Mouse (Mus musculus) intestine, postnatal 0 days (tissue): ENCODE results near the gene Rgma. TPM values are rescaled to one million over a fixed set of nuclear protein-coding genes. Genes with fewer than 3 reads are reported as not detected.
A peak's percentile ranks its signal among the peaks of the same experiment; 100 is the strongest.

ENCODE experiments used
- ATAC-seq: fragments of 200-750 bp; cut with Nextera tagmentation; 2 replicates; pipeline ENCODE4 v1.8.0; 2017; ENCODE audit warnings: mild to moderate bottlenecking, moderate TSS enrichment, moderate library complexity
- H3K27ac ChIP-seq: fragments of 300-500 bp; sonication (generic); 2 replicates; pipeline ENCODE4 v1.5.1; 2014; ENCODE audit warnings: mild to moderate bottlenecking, low read depth, low read length, moderate library complexity
- H3K27me3 ChIP-seq: fragments of 300-500 bp; sonication (generic); replicated peaks from 2 replicates; pipeline ENCODE4 v1.6.1; 2014; ENCODE audit warnings: low read length, mixed read lengths; ENCODE audit not compliant: control insufficient read depth, insufficient read depth
- H3K36me3 ChIP-seq: fragments of 300-500 bp; sonication (generic); 2 replicates; pipeline ENCODE4 v1.6.1; 2014; ENCODE audit warnings: mild to moderate bottlenecking, moderate library complexity; ENCODE audit not compliant: control insufficient read depth, insufficient read depth
- H3K4me1 ChIP-seq: fragments of 300-500 bp; sonication (generic); replicated peaks from 2 replicates; pipeline ENCODE4 v1.6.1; 2014; ENCODE audit warnings: antibody characterized with exemption, low read length, mixed read lengths; ENCODE audit not compliant: control insufficient read depth, insufficient read depth
- H3K4me2 ChIP-seq: fragments of 300-500 bp; sonication (generic); replicated peaks from 2 replicates; pipeline ENCODE4 v1.6.1; 2014; ENCODE audit warnings: low read depth, mild to moderate bottlenecking, moderate library complexity
- H3K4me3 ChIP-seq: fragments of 300-500 bp; sonication (generic); 2 replicates; pipeline ENCODE4 v1.5.1; 2014; ENCODE audit warnings: low read depth, low read length
- H3K9ac ChIP-seq: fragments of 300-500 bp; sonication (generic); 2 replicates; pipeline ENCODE4 v1.6.1; 2014; ENCODE audit warnings: mild to moderate bottlenecking, low read depth, low read length
- H3K9me3 ChIP-seq: fragments of 300-500 bp; sonication (generic); 2 replicates; pipeline ENCODE4 v1.6.1; 2016; ENCODE audit warnings: mixed run types; ENCODE audit not compliant: control insufficient read depth
- CTCF ChIP-seq: sonication (generic); IDR thresholded peaks from 2 replicates; pipeline ENCODE4 v1.5.1; 2016; ENCODE audit warnings: low read depth, mild to moderate bottlenecking, control low read depth, antibody characterized with exemption, moderate library complexity
- WGBS: fragments of 180-500 bp; shearing (Covaris S2); extraction: QIAGEN DNeasy Blood & Tissue Kit; methylation state at CpG from one replicate; pipeline ENCODE4 v1.1.7; 2014; 5-methylcytosine and 5-hydroxymethylcytosine counted together
- polyA plus RNA-seq: library from polyadenylated mRNA; unstranded; fragments of >200 nt; fragmentation: Nextera tagmentation; extraction: Ambion mirVana; gene quantifications from 2 replicates; pipeline ENCODE4 v1.2.1, GENCODE M21; 2015

The Rgma gene
- polyA plus RNA-seq, 1 experiment from 2014 or later = 4.9 TPM

DNA sequence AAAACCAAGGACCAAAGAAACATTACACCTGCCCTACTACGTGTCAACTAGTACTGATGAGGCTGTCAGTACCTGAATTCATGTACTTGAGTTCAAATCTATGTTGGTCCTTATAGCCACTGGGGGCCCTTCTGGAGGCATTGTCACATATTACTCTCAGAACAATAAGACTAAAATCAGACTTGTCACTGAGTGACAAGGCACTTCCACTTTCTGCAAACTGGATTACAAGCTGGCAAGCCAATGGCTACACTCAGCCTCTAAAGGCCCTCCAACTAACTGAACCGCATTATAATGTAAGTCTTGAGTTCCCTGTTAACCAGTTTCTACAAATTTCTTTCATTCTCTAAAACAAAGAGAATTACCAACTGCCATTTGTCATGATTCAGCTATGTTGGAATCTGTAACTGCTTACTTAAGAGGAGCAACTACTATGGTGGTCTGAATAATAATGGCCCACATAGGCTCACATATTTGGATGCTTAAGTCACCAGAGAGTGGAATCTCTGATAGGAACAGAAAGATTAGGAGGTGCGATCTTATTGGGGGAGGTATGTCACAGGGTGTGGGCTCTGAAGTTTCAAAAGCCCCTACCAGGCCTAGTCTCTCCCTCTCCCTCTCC, 77.0 kb downstream of the Rgma start:
- Histone ChIP-seq H3K4me1 (no peaks in the 10 kb centered on the region), H3K36me3 (peaks cover 94% of the 10 kb centered on the region), H3K27ac (no peak overlapping the region), H3K9me3 (no peaks in the 10 kb centered on the region), H3K4me2 (no peak overlapping the region), H3K27me3 (no peaks in the 10 kb centered on the region), H3K4me3 (no peak overlapping the region), H3K9ac (no peak overlapping the region)
- no peak for TF ChIP-seq CTCF
- 88% methylated on average over 3 of the region's 3 CpGs for WGBS
- no peak for ATAC-seq

- ATAC-seq = no peak
- no peak overlapping the region for H3K4me2 ChIP-seq
- H3K27ac ChIP-seq = peak overlapping the region; percentile 35; the same call in 1 of the 2 replicates
- H3K27me3 ChIP-seq = no peaks in the 10 kb centered on the region
- H3K4me1 ChIP-seq = no peaks in the 10 kb centered on the region
- no peak overlapping the region for H3K4me3 ChIP-seq
- peaks cover 87% of the 10 kb centered on the region for H3K36me3 ChIP-seq
- TF ChIP-seq CTCF = no peak
- no peak overlapping the region for H3K9ac ChIP-seq
- no peaks in the 10 kb centered on the region for H3K9me3 ChIP-seq
- WGBS = 91% methylated on average over 12 of the region's 12 CpGs
These were observed 78.8 kb downstream of the Rgma start for GRCm38 (mm10) chr7:73454113-73454512.

DNA sequence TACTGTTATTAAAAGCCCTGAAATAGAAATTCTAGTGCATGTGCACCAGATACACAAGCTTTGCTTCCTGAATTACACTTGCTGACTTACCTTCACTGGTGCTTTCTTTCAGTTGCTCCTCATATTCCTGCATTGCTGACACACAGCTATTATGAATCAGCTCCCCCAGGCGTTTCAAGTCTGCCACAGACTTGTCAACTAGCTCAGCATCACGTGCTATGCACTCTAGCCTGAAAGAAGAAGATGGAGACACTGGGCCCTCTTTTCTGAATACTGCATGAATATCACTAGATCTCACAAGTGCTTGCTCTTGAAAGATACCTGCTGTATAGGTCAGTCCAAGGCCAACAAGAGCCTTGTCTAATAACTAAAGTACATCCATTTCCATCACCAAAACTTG, 88.2 kb downstream of the Rgma start:
- Histone ChIP-seq H3K9ac (no peak overlapping the region), H3K27ac (no peak overlapping the region), H3K9me3 (no peaks in the 10 kb centered on the region), H3K4me3 (no peak overlapping the region), H3K4me1 (no peaks in the 10 kb centered on the region), H3K27me3 (no peaks in the 10 kb centered on the region), H3K4me2 (no peak overlapping the region), H3K36me3 (peaks cover 87% of the 10 kb centered on the region)
- 86% methylated on average over 2 of the region's 2 CpGs for WGBS
- TF ChIP-seq CTCF = no peak
- ATAC-seq = no peak

DNA sequence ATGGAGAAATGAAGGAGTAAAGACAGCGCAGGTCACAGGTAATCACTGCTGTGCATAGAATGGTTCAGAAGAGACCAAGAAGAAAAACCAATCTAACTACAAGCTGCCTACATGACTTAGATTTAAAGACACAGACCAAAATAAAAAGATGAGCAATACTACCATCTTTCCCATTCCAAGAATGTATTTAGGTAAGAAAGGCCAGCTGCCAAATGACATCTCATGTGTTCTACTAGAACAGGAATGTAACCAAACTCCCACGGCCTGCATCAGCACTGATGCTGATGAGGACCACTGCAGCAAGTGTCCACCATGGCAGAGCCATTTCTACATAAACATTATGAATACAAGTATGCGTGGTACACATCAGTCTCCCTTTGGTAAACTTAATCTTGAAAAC, 92.4 kb downstream of the Rgma start:
- Histone ChIP-seq H3K9me3 (no peaks in the 10 kb centered on the region), H3K27ac (no peak overlapping the region), H3K36me3 (peaks cover 86% of the 10 kb centered on the region), H3K27me3 (no peaks in the 10 kb centered on the region), H3K9ac (no peak overlapping the region), H3K4me2 (no peak overlapping the region), H3K4me3 (no peak overlapping the region), H3K4me1 (no peaks in the 10 kb centered on the region)
- ATAC-seq = no peak
- 94% methylated on average over 3 of the region's 3 CpGs for WGBS
- no peak for TF ChIP-seq CTCF

Other genes with a start within 250 kb of the Rgma start
- gene Chd2, start 166.3 kb downstream of the Rgma start, polyA plus RNA-seq = 19.3 and 25.4 TPM in 2 replicates